Mouse (Mus musculus) ES-Bruce4 (cell line): ENCODE measurements around the gene Dap. TPM values are rescaled to one million over a fixed set of nuclear protein-coding genes. Genes with fewer than 3 reads are reported as not detected.

Experiments
- H3K27ac ChIP-seq: 2 replicates; pipeline ENCODE4 v1.5.1; 2012; ENCODE audit warnings: low read length, inconsistent platforms; ENCODE audit not compliant: insufficient read depth
- H3K27me3 ChIP-seq: 2 replicates; pipeline ENCODE4 v1.6.1; 2012; ENCODE audit warnings: mild to moderate bottlenecking, low read length, inconsistent platforms; ENCODE audit not compliant: control insufficient read depth, poor library complexity, insufficient read depth, severe bottlenecking
- H3K36me3 ChIP-seq: 2 replicates; pipeline ENCODE4 v1.6.1; 2012; ENCODE audit warnings: inconsistent platforms, mild to moderate bottlenecking, low read length, moderate library complexity; ENCODE audit not compliant: control insufficient read depth, poor library complexity, insufficient read depth, severe bottlenecking
- H3K4me1 ChIP-seq: one replicate; pipeline ENCODE4 v1.8.1; 2011; ENCODE audit warnings: low read length; ENCODE audit not compliant: control insufficient read depth, insufficient read depth
- H3K4me3 ChIP-seq: 2 replicates; pipeline ENCODE4 v1.5.1; 2011; ENCODE audit warnings: low read depth, mild to moderate bottlenecking, low read length
- H3K9ac ChIP-seq: 2 replicates; pipeline ENCODE4 v1.6.1; 2012; ENCODE audit warnings: low read depth, mild to moderate bottlenecking, inconsistent platforms; ENCODE audit not compliant: poor library complexity, severe bottlenecking
- H3K9me3 ChIP-seq: replicated peaks from 2 replicates; pipeline ENCODE4 v1.6.1; 2012; ENCODE audit warnings: mild to moderate bottlenecking, low read length, inconsistent platforms; ENCODE audit not compliant: control insufficient read depth, poor library complexity, insufficient read depth, severe bottlenecking
- CTCF ChIP-seq: IDR thresholded peaks from one replicate; pipeline ENCODE4 v1.8.1; 2011; ENCODE audit warnings: low read depth, low read length
- EP300 ChIP-seq: IDR thresholded peaks from 2 replicates; pipeline ENCODE4 v1.6.1; 2011; ENCODE audit warnings: low read depth, low read length; ENCODE audit not compliant: insufficient read depth
- POLR2A ChIP-seq: IDR thresholded peaks from one replicate; pipeline ENCODE4 v1.8.1; 2011; ENCODE audit warnings: low read length; ENCODE audit not compliant: insufficient read depth
- polyA plus RNA-seq: library from polyadenylated mRNA; stranded (reverse); fragments of >200 nt; gene quantifications from 2 replicates; pipeline ENCODE4 v1.2.4, GENCODE M21; 2011; ENCODE audit warnings: low read depth; ENCODE audit not compliant: missing spikeins, insufficient read depth, insufficient read length

The Dap gene
- polyA plus RNA-seq, result 22.7 and 23.9 TPM in 2 replicates

DNA sequence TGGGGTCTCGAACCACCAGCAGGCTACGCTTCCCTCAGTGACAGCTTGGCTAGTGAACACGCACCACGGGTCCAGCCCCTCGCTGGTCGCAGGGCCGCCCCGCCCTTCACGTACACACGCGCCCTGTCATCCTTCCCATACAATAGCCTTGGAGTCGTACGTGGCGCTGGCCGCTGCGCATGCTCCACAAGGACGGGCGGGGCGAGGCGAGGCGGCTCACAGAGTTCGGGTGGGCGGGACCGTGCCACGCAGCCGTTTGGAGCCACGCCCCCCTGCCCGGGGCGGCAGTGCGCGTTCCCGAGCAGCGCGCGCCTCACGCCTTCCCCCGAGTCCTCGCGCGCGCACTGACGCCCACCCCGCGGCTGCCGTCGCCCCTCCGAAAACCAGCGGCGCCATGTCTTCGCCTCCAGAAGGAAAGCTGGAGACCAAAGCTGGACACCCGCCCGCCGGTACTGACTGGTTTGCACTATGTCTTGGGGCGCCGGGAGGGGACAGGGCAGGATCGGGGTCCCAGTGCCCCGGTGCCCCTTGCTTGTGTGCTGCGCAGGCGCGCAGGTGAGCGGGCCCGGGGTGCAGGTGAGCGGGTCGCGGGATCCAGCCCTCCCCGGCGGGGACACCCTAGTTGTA lies at the start of gene Dap:
Dap (plus strand) TSS at position 180 of the 627 bp plus-strand sequence.
- Histone ChIP-seq H3K4me1 (no peaks in the 10 kb centered on the region), H3K36me3 (no peaks in the 10 kb centered on the region), H3K4me3 (peak within 1 kb of the TSS; percentile 71), H3K9ac (peak within 1 kb of the TSS; percentile 70), H3K27ac (no peak within 1 kb of the TSS), H3K27me3 (no peaks in the 10 kb centered on the region), H3K9me3 (no peaks in the 10 kb centered on the region)
- TF ChIP-seq POLR2A, result no peak
- no peak for TF ChIP-seq CTCF
- no peak for TF ChIP-seq EP300

DNA sequence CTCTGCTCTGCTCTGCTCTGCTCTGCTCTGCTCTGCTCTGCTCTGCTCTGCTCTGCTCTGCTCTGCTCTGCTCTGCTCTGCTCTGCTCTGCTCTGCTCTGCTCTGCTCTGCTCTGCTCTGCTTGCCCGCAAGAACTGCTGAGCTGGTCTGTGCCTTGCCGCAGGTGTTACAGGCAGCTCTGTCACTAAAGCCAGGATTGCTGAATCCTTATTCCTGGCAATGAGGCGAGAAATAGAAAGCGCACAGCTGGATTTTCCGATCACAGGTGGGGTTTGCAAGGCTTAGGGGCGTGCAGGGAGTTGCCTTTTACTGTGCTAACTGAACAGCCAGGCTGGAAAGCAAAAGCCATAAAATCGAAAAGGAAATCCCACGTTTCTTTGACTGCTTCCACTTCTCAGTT lies 47.5 kb upstream of the Dap start:
- no peak for TF ChIP-seq CTCF
- no peaks in the 10 kb centered on the region for H3K9me3 ChIP-seq
- H3K4me3 ChIP-seq, result no peak overlapping the region; the same call in 1 of the 2 replicates
- H3K36me3 ChIP-seq, result no peaks in the 10 kb centered on the region
- no peak overlapping the region for H3K9ac ChIP-seq
- H3K4me1 ChIP-seq, result no peaks in the 10 kb centered on the region
- peak overlapping the region; percentile 8; the same call in 1 of the 2 replicates for H3K27ac ChIP-seq
- H3K27me3 ChIP-seq, result no peaks in the 10 kb centered on the region

DNA sequence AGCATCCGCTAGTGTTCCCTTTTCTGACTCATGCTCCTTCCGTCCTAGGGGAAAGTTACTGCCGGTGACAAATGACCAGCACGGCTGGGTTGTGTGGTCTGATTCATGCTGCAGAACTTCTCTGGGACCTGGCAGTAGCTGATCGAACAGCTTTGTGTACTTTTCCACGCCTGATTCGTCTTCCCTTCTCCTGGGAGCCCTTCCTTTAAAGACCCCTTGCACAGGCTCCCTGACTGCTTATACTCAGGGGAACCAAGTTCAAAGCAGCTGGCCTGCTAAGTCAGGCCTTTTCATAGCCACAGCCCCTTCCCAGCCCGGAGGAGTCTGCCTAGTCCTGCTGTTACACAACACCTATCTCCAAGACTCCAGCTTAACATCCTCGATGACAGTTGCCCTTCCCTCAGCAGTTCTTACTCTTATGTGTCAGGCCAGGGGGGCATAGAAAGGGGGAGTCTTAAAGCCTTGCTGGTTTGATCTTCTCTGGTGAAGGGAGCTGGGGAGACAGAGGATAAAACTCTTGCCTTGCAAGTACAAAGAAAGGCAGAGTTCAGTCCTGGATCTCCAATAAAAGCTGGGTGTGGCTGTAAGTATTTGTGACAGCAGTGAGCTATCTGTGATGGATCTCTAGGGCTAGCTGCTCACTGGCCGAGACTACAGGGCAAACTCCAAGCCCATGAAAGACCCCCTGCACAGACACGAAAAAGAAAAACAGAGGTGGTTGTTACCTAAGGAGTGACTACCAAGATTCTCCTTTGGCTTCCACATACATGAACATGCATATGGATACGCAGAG lies 39.3 kb upstream of the Dap start:
- Histone ChIP-seq H3K4me1 (no peaks in the 10 kb centered on the region), H3K4me3 (no peak overlapping the region), H3K9ac (no peak overlapping the region), H3K9me3 (no peaks in the 10 kb centered on the region), H3K27me3 (no peaks in the 10 kb centered on the region; the same call in 1 of the 2 replicates), H3K36me3 (no peaks in the 10 kb centered on the region), H3K27ac (no peak overlapping the region)
- TF ChIP-seq CTCF (no peak), POLR2A (no peak), EP300 (no peak)

- Histone ChIP-seq H3K27ac (no peak overlapping the region), H3K4me1 (no peaks in the 10 kb centered on the region), H3K9ac (no peak overlapping the region), H3K36me3 (no peaks in the 10 kb centered on the region), H3K9me3 (no peaks in the 10 kb centered on the region), H3K27me3 (no peaks in the 10 kb centered on the region; the same call in 1 of the 2 replicates), H3K4me3 (no peak overlapping the region)
- TF ChIP-seq EP300, result no peak
- no peak for TF ChIP-seq POLR2A
- TF ChIP-seq CTCF, result no peak
Measured at GRCm38 (mm10) chr15:31185506-31185905, 38.6 kb upstream of the Dap start.

GRCm38 (mm10) chr15:31186371-31186901 lies 37.7 kb upstream of the Dap start:
- Histone ChIP-seq H3K36me3 (no peaks in the 10 kb centered on the region), H3K9me3 (no peaks in the 10 kb centered on the region), H3K27ac (no peak overlapping the region), H3K9ac (no peak overlapping the region), H3K4me3 (no peak overlapping the region), H3K4me1 (no peaks in the 10 kb centered on the region), H3K27me3 (no peaks in the 10 kb centered on the region; the same call in 1 of the 2 replicates)
- no peak for TF ChIP-seq CTCF
- no peak for TF ChIP-seq EP300
- TF ChIP-seq POLR2A, result no peak

GRCm38 (mm10) chr15:31192563-31192962 lies 31.6 kb upstream of the Dap start:
- Histone ChIP-seq H3K4me1 (no peaks in the 10 kb centered on the region), H3K4me3 (no peak overlapping the region), H3K9me3 (no peaks in the 10 kb centered on the region), H3K27ac (no peak overlapping the region), H3K27me3 (no peaks in the 10 kb centered on the region), H3K36me3 (no peaks in the 10 kb centered on the region), H3K9ac (no peak overlapping the region)
- no peak for TF ChIP-seq EP300
- TF ChIP-seq CTCF, result no peak
- TF ChIP-seq POLR2A, result no peak
